Mouse (Mus musculus): ENCODE measurements around the gene Nudcd3. TPM values are rescaled to one million over a fixed set of nuclear protein-coding genes. Genes with fewer than 3 reads are reported as not detected.

Nudcd3 gene
- total RNA-seq, 2 experiments from 2014 or later, result 61.2 to 64.6 TPM

DNA sequence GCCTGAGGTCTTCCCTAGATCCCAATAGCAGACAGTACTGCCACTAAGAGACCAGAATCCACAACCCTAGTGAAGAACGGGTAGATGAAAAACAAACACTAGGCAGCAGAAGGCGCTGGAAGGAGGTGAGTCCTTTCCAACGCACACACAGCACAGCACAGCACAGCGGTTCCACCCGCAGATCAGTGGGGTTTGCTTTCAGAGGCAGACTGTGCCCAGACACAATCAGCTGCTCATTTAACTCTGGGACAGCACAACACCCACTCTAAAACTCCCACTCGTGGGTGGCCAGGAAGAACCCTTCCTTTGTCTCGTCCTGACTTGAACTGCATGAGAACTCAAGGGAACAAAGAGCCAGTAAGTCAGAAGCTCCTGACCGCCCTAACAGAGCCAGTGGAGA, 21.0 kb downstream of the Nudcd3 start:
- no peak for DNase-seq
- intact Hi-C loops (cut with DNase I), result no loop called here

DNA sequence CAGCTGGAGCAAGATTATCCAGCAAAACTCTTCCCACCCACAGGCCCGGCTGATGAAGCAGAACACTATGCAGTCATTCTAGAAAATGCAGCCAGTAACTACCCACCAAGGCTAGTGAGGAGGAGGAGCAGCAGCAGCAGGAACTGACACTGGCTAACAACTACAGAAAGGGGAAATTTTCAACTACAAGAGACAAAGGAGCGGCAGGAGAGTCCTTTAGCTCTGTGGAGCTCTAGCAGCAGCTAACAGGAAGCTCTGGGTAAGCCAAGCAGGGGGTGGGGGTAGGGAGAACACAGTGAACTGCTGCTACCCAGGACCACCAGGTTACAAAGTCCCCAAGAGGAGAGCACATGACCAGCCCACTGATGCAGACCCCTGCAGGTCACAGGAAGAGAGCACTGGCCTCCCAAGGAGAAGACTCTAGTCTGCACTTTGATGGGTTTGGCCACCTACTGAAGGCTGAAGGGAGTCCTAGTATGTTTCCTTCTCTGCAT, 21.5 kb downstream of the Nudcd3 start:
- intact Hi-C loops (cut with DNase I), result no loop called here
- DNase-seq, result no peak

DNA sequence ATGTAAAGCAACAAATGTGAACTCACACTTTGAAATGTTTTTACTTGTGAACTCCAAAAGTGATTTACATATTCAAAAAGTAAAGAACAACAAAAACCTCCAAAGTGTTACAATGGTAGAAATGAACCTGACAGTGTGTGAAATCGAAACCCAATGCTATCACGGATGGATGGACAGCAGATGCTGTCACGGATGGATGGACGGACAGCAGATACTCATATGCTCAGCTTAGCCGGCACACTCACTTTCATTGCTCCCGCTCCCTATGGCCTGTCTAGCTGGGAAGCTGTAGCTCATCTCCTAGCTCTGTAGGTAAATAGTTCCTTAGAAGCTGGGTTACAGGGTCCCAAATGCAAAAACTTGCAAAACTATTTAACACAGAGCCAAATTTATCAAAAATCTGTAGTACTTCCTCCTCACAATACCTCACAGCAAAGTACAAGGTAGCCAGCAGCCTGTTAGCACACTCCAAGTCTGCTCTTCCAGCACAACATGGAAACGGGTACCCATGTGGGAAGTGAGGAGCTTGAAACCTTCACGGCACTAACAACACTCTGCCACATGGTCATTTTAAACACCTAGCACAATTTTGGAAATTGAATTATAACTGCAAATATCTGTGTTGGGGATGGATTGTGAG, 22.3 kb downstream of the Nudcd3 start:
- DNase-seq, result no peak
- intact Hi-C loops (cut with DNase I), result no loop called here

DNA sequence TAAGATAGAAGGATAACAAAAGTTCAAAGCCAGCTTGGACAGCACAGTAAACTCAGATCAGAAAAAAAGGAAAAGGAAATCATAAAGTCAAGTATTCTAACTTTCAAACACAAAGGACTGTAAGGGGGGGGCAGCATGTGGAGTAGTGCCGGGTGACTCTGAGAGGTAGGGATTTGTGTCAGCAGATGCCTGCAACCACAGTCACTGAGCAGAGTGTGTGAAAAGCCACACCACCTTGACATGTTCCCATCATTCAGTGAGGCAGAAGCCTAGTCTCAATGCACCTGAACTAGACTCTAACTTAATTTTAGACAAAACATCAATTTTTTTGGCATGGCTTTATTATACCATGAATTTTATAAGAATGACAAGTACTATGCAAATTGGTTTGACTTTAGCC, 24.7 kb downstream of the Nudcd3 start:
- DNase-seq, result no peak
- intact Hi-C loops (cut with DNase I), result no loop called here

GRCm38 (mm10) chr11:6174719-6175118, 25.5 kb downstream of the Nudcd3 start:
- intact Hi-C loops (cut with DNase I), result no loop called here
- peak; percentile 40 to 43 for DNase-seq

- DNase-seq, result no peak
- intact Hi-C loops (cut with DNase I), result no loop called here
Observed at GRCm38 (mm10) chr11:6169041-6169663, 31.1 kb downstream of the Nudcd3 start.

DNA sequence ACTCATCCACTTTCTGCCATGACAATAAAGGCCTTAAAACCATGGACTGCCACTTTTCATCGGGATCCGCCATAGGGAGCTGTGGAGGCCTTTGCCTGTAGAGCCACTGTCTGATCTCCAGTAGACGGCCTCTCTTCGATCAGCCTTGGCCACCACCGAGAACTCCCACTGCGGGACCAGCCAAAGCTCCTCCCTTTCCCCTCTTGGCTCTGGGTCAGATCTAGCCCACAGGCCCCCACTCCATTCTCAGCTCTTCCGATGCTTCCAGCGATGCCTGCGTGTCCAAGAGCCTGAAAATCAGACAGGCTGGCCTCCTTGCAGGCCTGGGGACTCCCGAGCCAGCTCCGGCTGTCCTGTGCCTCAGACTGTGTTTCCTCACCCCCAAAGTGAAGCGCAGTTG, 33.9 kb downstream of the Nudcd3 start:
- intact Hi-C loops (cut with DNase I), result no loop called here
- DNase-seq, result no peak

- DNase-seq, result no peak
- intact Hi-C loops (cut with DNase I), result no loop called here
Observed at GRCm38 (mm10) chr11:6165391-6166081, 34.7 kb downstream of the Nudcd3 start.

GRCm38 (mm10) chr11:6164781-6165180, 35.4 kb downstream of the Nudcd3 start:
- intact Hi-C loops (cut with DNase I), result no loop called here
- DNase-seq, result no peak

DNA sequence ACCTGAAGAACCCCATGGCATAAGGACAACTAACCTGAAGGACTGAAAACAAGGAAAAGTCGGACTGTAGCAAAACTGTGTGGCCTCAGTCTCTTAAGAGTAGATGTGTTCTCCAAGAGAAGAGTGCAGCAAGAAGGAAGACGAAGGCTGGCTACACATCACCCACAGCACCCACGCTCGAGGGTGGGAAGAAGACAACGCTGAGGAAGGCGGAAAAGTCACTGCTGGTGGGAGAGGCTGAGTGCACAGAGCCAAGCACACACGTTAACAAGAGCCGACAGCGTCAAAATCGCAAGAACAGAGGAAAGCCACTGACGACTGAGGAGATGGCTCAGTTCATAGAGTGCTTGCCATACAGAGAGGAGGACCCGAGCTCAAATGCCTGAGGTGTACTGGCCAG, 36.5 kb downstream of the Nudcd3 start:
- DNase-seq, result no peak

DNA sequence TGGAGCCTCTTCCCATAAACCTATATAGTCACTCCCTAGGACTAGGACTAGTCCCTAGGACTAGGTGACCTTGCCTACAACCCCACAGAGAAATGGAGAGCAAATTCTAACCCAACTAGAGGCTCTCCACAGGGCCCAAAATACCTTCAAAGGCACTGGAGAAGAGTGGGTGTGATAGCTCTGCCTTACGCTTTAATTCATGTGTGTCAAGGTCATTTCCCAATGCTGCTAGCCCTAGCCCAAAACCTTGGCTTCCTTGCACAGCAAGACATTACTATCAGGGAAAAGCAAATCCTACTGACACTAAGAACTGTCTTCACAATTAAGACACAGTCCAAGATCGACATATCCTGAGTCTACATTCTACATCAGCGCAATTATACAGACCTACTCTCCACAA, 37.2 kb downstream of the Nudcd3 start:
- no peak for DNase-seq
- intact Hi-C loops (cut with DNase I), result no loop called here

More for the DNA sequence above, 36.5 kb downstream of the Nudcd3 start:
- intact Hi-C loops (cut with DNase I), result no loop called here

GRCm38 (mm10) chr11:6161549-6161948, 38.7 kb downstream of the Nudcd3 start:
- intact Hi-C loops (cut with DNase I), result no loop called here
- DNase-seq, result no peak

DNA sequence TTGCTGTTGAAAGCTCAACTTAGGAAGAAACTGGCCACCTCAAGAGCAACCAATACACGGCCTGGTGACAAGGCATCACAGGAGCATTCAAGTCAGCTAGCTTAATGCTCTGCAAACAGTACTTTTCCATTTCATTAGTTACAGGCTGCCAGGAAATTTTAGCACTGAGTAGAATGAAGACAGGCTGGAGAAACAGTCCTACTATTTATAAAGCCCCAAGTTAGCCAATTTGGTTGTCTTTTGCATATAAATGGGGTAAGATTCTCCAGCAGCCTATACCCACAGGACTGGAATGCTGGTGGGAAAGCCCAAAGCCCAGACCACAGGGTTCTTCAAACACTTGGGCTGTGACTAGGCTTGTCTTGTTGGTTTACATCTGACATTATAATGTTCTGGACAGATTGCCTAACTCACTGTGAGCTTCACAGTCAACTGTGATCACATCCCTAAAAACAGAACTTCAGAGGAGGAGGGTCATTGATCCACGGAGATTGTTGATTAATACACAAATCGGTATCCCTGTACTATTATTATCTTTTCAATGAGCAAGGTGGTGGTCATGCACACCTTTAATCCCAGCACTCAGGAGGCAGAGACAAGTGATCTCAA, 39.4 kb downstream of the Nudcd3 start:
- DNase-seq, result no peak
- intact Hi-C loops (cut with DNase I), result no loop called here

DNA sequence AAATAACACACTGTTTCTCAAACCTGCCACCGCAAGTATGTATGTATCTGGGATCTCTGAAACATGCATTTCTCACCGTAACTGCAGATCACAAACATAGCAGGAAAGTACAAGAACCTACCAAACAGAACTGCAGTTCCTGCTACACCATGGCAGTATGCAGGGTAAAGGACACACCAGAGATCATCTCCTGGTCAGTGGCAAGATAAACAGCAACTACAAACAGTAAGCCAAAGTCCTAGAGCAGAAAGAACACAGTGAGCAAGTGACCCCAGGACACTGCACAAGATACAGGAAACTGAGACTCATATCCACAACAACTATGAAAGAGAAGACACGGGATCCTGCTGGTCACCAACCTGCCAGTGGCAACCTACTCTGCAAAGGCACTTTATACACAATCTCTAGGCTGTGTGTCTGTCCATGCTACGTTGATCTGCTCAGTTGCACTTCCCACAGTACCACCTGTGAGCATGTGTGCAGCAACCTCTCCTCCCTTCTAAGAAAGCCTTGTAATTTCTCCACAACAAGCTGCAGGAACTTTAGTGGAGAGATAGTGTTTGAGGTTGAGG, 40.4 kb downstream of the Nudcd3 start:
- intact Hi-C loops (cut with DNase I), result no loop called here
- DNase-seq, result no peak

- DNase-seq, result no peak
- intact Hi-C loops (cut with DNase I), result no loop called here
Observed at GRCm38 (mm10) chr11:6158515-6158914, 41.7 kb downstream of the Nudcd3 start.

DNA sequence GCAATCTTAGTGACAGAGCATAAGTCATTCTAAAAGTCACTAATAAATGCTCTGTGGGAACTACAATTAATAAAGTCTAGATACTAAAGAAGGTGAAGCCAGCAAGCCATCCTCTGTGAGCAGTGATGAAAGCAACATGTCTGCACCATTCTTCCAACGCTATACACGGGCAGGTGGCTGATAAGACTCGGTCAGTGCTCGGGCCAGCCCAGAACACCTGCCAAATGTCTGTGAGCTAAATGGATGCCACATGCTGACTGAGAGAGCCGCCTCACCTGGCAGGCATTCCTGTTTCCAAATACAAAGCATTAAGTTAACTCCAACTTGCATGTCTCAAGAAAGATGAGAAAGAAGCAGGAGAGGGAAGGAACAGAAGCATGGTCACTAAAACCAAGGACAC, 43.1 kb downstream of the Nudcd3 start:
- intact Hi-C loops (cut with DNase I), result no loop called here
- no peak for DNase-seq

- intact Hi-C loops (cut with DNase I), result no loop called here
Observed at GRCm38 (mm10) chr11:6156651-6157050, 43.6 kb downstream of the Nudcd3 start.

DNA sequence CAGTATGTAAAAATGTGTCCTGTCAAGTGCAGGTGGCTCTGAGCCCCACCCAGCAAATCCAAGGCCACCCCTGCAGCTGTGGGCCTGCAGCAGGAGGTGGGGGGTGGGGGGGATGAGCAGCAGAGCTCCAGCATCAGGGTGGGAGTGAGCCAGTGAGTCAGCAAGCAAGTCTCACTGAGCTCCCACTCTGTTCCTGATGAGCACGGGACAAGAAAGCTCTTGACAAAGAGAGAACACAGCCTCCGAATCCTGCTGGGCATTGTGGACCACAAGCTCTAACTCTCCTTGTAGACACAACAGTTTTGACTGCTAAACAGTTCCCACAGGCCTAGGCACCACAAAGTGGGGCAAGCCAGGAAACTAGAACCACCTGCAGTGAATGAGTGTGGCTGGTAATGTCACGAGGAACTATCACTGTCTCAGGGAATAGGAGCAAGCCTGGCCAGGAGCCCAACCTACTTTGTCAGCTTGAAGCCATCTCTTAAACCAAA, 46.0 kb downstream of the Nudcd3 start:
- intact Hi-C loops (cut with DNase I), result no loop called here
- no peak for DNase-seq

More at GRCm38 (mm10) chr11:6156651-6157050, 43.6 kb downstream of the Nudcd3 start:
- peak in 1 of 2 experiments; percentile 22 for DNase-seq

- intact Hi-C loops (cut with DNase I), result no loop called here
- DNase-seq, result no peak
Observed at GRCm38 (mm10) chr11:6152864-6153263, 47.4 kb downstream of the Nudcd3 start.

- intact Hi-C loops (cut with DNase I), result no loop called here
- DNase-seq, result no peak
Observed at GRCm38 (mm10) chr11:6138233-6138950, 61.8 kb downstream of the Nudcd3 start.

All from heart, postnatal 36 days (tissue).